Mouse (Mus musculus) C2C12 (cell line): Measurements from ENCODE around the gene Cog3.

Experiments
- CTCF ChIP-seq: IDR thresholded peaks from one replicate; pipeline ENCODE4 v1.5.1; 2011; ENCODE audit not compliant: control insufficient read depth, insufficient read depth, insufficient read length
- FOSL1 ChIP-seq: IDR thresholded peaks from one replicate; pipeline ENCODE4 v1.8.0; 2011; ENCODE audit warnings: mild to moderate bottlenecking, low read length; ENCODE audit not compliant: poor library complexity, insufficient read depth, severe bottlenecking
- MAX ChIP-seq: IDR thresholded peaks from one replicate; pipeline ENCODE4 v1.6.1; 2011; ENCODE audit warnings: mild to moderate bottlenecking, control low read depth
- MYOD1 ChIP-seq: IDR thresholded peaks from one replicate; pipeline ENCODE4 v1.6.1; 2011; ENCODE audit warnings: low read depth; ENCODE audit not compliant: control insufficient read depth, insufficient read length
- USF1 ChIP-seq: IDR thresholded peaks from one replicate; pipeline ENCODE4 v1.6.1; 2011; ENCODE audit warnings: low read depth, mild to moderate bottlenecking, control low read depth, moderate library complexity

DNA sequence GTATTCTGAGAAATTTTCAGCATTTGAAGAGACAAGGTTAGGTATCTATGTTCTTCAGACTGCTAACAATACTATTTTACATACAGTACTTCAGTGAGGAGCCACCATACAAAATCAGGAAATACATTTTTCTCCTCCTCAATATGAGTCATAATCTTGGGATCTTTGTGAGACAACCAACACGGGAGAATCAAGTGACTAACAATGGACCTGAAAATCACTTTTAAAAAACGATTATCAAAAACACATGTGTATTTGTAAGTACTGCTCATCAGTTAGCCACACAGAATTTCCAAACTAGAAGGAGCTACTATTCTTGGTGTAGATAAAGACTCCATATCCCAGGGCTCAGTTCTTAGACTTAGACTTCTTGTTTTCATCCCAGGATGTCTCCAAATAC, 23.0 kb downstream of the Cog3 start:
- no peak for TF ChIP-seq MYOD1
- TF ChIP-seq USF1 = no peak
- TF ChIP-seq CTCF = no peak
- no peak for TF ChIP-seq MAX
- TF ChIP-seq FOSL1 = no peak
